Mouse (Mus musculus) heart, embryonic 13.5 days (tissue): ENCODE measurements around the gene Cntnap3. TPM values are rescaled to one million over a fixed set of nuclear protein-coding genes. Genes with fewer than 3 reads are reported as not detected.
"Not testable (repeated sequence)": the region's sequence is repeated elsewhere in the genome, so short reads cannot be mapped to it uniquely, and the experiment has no call there.

Experiments
- ATAC-seq: fragments of 200-750 bp; cut with Nextera tagmentation; 2 replicates; pipeline ENCODE4 v1.8.0; 2017; ENCODE audit warnings: moderate TSS enrichment; ENCODE audit not compliant: insufficient number of reproducible peaks, low FRiP score, low TSS enrichment; ENCODE audit errors: extremely low read depth
- H3K27ac ChIP-seq: fragments of 300-500 bp; sonication (generic); replicated peaks from 2 replicates; pipeline ENCODE4 v1.5.1; 2015; ENCODE audit warnings: moderate library complexity, mild to moderate bottlenecking, inconsistent platforms
- H3K27me3 ChIP-seq: fragments of 300-500 bp; sonication (generic); replicated peaks from 2 replicates; pipeline ENCODE4 v1.6.1; 2015; ENCODE audit warnings: mild to moderate bottlenecking, inconsistent platforms
- H3K36me3 ChIP-seq: fragments of 300-500 bp; sonication (generic); 2 replicates; pipeline ENCODE4 v1.6.1; 2015; ENCODE audit warnings: mild to moderate bottlenecking, inconsistent platforms
- H3K4me1 ChIP-seq: fragments of 300-500 bp; sonication (generic); 2 replicates; pipeline ENCODE4 v1.6.1; 2015; ENCODE audit warnings: inconsistent platforms
- H3K4me2 ChIP-seq: fragments of 300-500 bp; sonication (generic); 2 replicates; pipeline ENCODE4 v1.6.1; 2015; ENCODE audit warnings: inconsistent platforms, mild to moderate bottlenecking, moderate library complexity
- H3K4me3 ChIP-seq: fragments of 300-500 bp; sonication (generic); 2 replicates; pipeline ENCODE4 v1.5.1; 2015; ENCODE audit warnings: moderate library complexity, mild to moderate bottlenecking, inconsistent platforms
- H3K9ac ChIP-seq: fragments of 300-500 bp; sonication (generic); 2 replicates; pipeline ENCODE4 v1.6.1; 2015; ENCODE audit warnings: inconsistent platforms, mild to moderate bottlenecking, moderate library complexity
- H3K9me3 ChIP-seq: fragments of 300-500 bp; sonication (generic); 2 replicates; pipeline ENCODE4 v1.6.1; 2016; ENCODE audit warnings: inconsistent platforms
- WGBS: fragments of 180-500 bp; shearing (Covaris S2); methylation state at CpG from one replicate; pipeline ENCODE4 v1.1.7; 2015; ENCODE audit warnings: mixed read lengths; 5-methylcytosine and 5-hydroxymethylcytosine counted together
- polyA plus RNA-seq: library from polyadenylated mRNA; unstranded; fragments of >200 nt; fragmentation: Nextera tagmentation; extraction: Ambion mirVana; gene quantifications from 2 replicates; pipeline ENCODE4 v1.2.1, GENCODE M21; 2015

The Cntnap3 gene
- 0.04 TPM in 1 of 2 replicates, not detected in the other for polyA plus RNA-seq

GRCm38 (mm10) chr13:64903585-64904208 is at the start of gene Cntnap3:
Gene Cntnap3, minus strand, starts transcription at chr13:64903955.
- Histone ChIP-seq H3K36me3 (no peaks in the 10 kb centered on the region), H3K27ac (no peak within 1 kb of the TSS), H3K9ac (peak within 1 kb of the TSS; percentile 16; the same call in 1 of the 2 replicates), H3K9me3 (peaks cover 3% of the 10 kb centered on the region; the same call in 1 of the 2 replicates), H3K4me2 (peak within 1 kb of the TSS; percentile 51), H3K4me1 (no peaks in the 10 kb centered on the region), H3K4me3 (no peak within 1 kb of the TSS), H3K27me3 (no peaks in the 10 kb centered on the region)
- 10% methylated on average over 16 of the region's 16 CpGs for WGBS
- no peak for ATAC-seq

- no peak within 1 kb of the TSS for H3K9ac ChIP-seq
- no peaks in the 10 kb centered on the region; the same call in 1 of the 2 replicates for H3K9me3 ChIP-seq
- no peaks in the 10 kb centered on the region for H3K27me3 ChIP-seq
- H3K27ac ChIP-seq = no peak within 1 kb of the TSS
- 41% methylated on average over 1 of the region's 1 CpGs for WGBS
- ATAC-seq = no peak
- H3K4me3 ChIP-seq = no peak within 1 kb of the TSS
- no peaks in the 10 kb centered on the region for H3K4me1 ChIP-seq
- H3K36me3 ChIP-seq = no peaks in the 10 kb centered on the region
- no peak within 1 kb of the TSS for H3K4me2 ChIP-seq
These were observed 13.4 kb upstream of the Cntnap3 start, which contains the start of gene Spata31 for GRCm38 (mm10) chr13:64917191-64917590. Gene Spata31, plus strand, starts transcription at chr13:64917406.

- no peak overlapping the region for H3K4me2 ChIP-seq
- H3K27ac ChIP-seq = no peak overlapping the region
- peaks cover 4% of the 10 kb centered on the region; the same call in 1 of the 2 replicates for H3K9me3 ChIP-seq
- no peaks in the 10 kb centered on the region for H3K4me1 ChIP-seq
- ATAC-seq = no peak
- no peak overlapping the region for H3K4me3 ChIP-seq
- H3K36me3 ChIP-seq = no peaks in the 10 kb centered on the region
- no peak overlapping the region for H3K9ac ChIP-seq
- no peaks in the 10 kb centered on the region for H3K27me3 ChIP-seq
- WGBS = 47% methylated on average over 1 of the region's 1 CpGs
These were observed 623 bp downstream of the Cntnap3 start for GRCm38 (mm10) chr13:64903132-64903531.

GRCm38 (mm10) chr13:64865397-64865796 is 38.4 kb downstream of the Cntnap3 start:
- Histone ChIP-seq H3K4me3 (no peak overlapping the region), H3K9me3 (no peaks in the 10 kb centered on the region), H3K4me2 (no peak overlapping the region), H3K27me3 (no peaks in the 10 kb centered on the region), H3K36me3 (no peaks in the 10 kb centered on the region), H3K4me1 (no peaks in the 10 kb centered on the region), H3K9ac (no peak overlapping the region), H3K27ac (no peak overlapping the region)
- WGBS = 59% methylated on average over 3 of the region's 3 CpGs
- no peak for ATAC-seq

GRCm38 (mm10) chr13:64824856-64825255 is 78.9 kb downstream of the Cntnap3 start:
- not testable (repeated sequence) for H3K9ac ChIP-seq, H3K9me3 ChIP-seq, H3K27me3 ChIP-seq, H3K4me2 ChIP-seq, ATAC-seq, H3K4me1 ChIP-seq, H3K27ac ChIP-seq, H3K4me3 ChIP-seq, H3K36me3 ChIP-seq
- 44% methylated on average over 5 of the region's 5 CpGs for WGBS

- no peak overlapping the region for H3K9ac ChIP-seq
- H3K27ac ChIP-seq = no peak overlapping the region
- no peak for ATAC-seq
- H3K4me3 ChIP-seq = no peak overlapping the region
- H3K27me3 ChIP-seq = no peaks in the 10 kb centered on the region
- H3K4me2 ChIP-seq = no peak overlapping the region
- H3K36me3 ChIP-seq = no peaks in the 10 kb centered on the region
- H3K4me1 ChIP-seq = no peaks in the 10 kb centered on the region
- WGBS = 70% methylated on average over 3 of the region's 3 CpGs
- peaks cover 7% of the 10 kb centered on the region; the same call in 1 of the 2 replicates for H3K9me3 ChIP-seq
These were observed 158.4 kb downstream of the Cntnap3 start for GRCm38 (mm10) chr13:64745383-64745782.

- Histone ChIP-seq H3K9me3 (no peaks in the 10 kb centered on the region), H3K4me1 (no peaks in the 10 kb centered on the region), H3K9ac (no peak overlapping the region), H3K27ac (no peak overlapping the region), H3K27me3 (no peaks in the 10 kb centered on the region), H3K36me3 (no peaks in the 10 kb centered on the region), H3K4me2 (no peak overlapping the region), H3K4me3 (no peak overlapping the region)
- WGBS = 29% methylated on average over 3 of the region's 3 CpGs
- ATAC-seq = no peak
These were observed 171.5 kb downstream of the Cntnap3 start for GRCm38 (mm10) chr13:64732244-64732643.

GRCm38 (mm10) chr13:64716791-64717190 is 187.0 kb downstream of the Cntnap3 start:
- Histone ChIP-seq H3K27ac (no peak overlapping the region), H3K4me2 (no peak overlapping the region), H3K4me1 (no peaks in the 10 kb centered on the region), H3K9ac (no peak overlapping the region), H3K27me3 (no peaks in the 10 kb centered on the region), H3K4me3 (no peak overlapping the region), H3K36me3 (no peaks in the 10 kb centered on the region), H3K9me3 (no peaks in the 10 kb centered on the region)
- 72% methylated on average over 2 of the region's 2 CpGs for WGBS
- no peak for ATAC-seq

GRCm38 (mm10) chr13:64692463-64692862 is 211.3 kb downstream of the Cntnap3 start:
- Histone ChIP-seq H3K4me3 (no peak overlapping the region), H3K27me3 (no peaks in the 10 kb centered on the region), H3K36me3 (no peaks in the 10 kb centered on the region), H3K27ac (no peak overlapping the region), H3K9me3 (no peaks in the 10 kb centered on the region; the same call in 1 of the 2 replicates), H3K4me2 (no peak overlapping the region), H3K4me1 (no peaks in the 10 kb centered on the region), H3K9ac (no peak overlapping the region)
- ATAC-seq = no peak
- 68% methylated on average over 1 of the region's 1 CpGs for WGBS

Other genes starting within 250 kb of the Cntnap3 start
- not detected in 2 replicates for gene Spata31, start 13.5 kb upstream of the Cntnap3 start, polyA plus RNA-seq
- gene Spata31d1c, start 129.1 kb upstream of the Cntnap3 start, polyA plus RNA-seq = not detected in 2 replicates
- gene Prss47, start 148.8 kb upstream of the Cntnap3 start, polyA plus RNA-seq = not detected in 2 replicates
- 33.7 and 37.3 TPM in 2 replicates for gene Mfsd14b, start 209.0 kb upstream of the Cntnap3 start, polyA plus RNA-seq
- not detected in 2 replicates for gene Olfr465-ps1, start 234.1 kb upstream of the Cntnap3 start, polyA plus RNA-seq
- not detected in 2 replicates for gene Olfr466, start 246.3 kb upstream of the Cntnap3 start, polyA plus RNA-seq